Mouse (Mus musculus) cerebral cortex, adult 2 months (tissue): Measurements from ENCODE around the gene Ebf1.

Source experiments
- WGBS: fragments of 180-500 bp; shearing (Covaris S2); methylation state at CpG from one replicate; pipeline ENCODE4 v1.1.7; 2018; 5-methylcytosine and 5-hydroxymethylcytosine counted together

Gene Ebf1

DNA sequence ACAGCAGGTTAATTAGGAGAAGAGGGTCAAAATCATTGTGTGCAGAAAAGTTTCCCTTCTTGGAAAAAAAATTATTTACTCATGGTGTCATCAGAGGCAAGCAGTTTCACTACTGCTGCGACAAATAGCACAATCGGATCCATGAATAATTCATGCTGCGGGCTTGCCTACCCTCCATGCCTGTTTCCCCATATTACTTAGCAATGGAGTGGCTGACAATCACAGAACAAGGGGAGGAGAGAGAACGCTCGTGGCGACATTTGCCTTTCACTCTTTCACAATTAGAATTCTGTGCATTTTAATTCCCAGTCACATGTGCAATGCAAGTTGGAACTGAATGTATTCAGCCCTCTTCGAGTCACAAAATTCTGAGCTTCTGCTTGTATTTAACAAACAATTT is 283.4 kb downstream of the Ebf1 start:
- WGBS, result 47% methylated on average over 7 of the region's 7 CpGs

GRCm38 (mm10) chr11:44901715-44902114 is 284.6 kb downstream of the Ebf1 start:
- 94% methylated on average over 2 of the region's 2 CpGs for WGBS

GRCm38 (mm10) chr11:44902165-44902564 is 285.0 kb downstream of the Ebf1 start:
- 54% methylated on average over 6 of the region's 6 CpGs for WGBS

DNA sequence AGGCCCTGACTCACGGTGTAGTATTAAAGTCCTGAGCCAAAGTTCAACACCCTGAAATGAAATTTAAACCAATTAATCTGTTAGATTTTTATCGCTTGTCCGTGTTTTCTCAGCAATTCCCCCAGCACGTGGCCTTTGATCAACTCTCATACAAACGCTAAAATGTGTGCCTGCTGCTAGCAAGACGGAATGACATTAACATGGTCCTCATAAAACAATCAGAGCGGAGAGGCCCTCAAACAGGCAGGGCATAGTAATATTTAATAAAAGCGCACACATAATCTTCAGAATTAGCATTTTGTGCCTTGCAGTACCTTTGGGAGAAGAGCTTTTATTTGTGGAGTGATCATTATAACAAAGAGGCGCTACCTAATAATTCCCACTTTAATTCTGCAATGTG is 287.0 kb downstream of the Ebf1 start:
- WGBS, result 84% methylated on average over 9 of the region's 9 CpGs

- 53% methylated on average over 5 of the region's 5 CpGs for WGBS
Measured at GRCm38 (mm10) chr11:44906456-44906855, 289.3 kb downstream of the Ebf1 start.

GRCm38 (mm10) chr11:44911765-44912164 is 294.6 kb downstream of the Ebf1 start:
- WGBS, result 75% methylated on average over 1 of the region's 1 CpGs

DNA sequence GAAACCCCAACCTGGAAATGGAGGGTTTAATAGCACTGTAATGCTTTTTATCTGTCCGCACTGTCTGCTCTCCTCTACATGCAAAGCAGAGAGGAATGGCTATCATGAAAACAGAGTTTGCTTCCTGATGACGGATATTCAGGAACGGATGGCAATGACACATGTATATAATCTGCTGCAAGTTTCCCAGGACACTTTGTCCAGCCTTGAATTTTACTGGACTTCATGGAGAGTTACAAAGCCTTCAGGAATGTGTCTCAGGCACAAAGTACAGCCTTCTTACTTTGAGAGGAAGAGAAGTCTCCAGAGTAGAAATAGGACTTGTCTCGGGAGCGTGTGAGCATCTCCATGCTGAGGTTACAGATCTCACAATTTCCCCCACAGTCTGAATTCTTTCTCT is 296.7 kb downstream of the Ebf1 start:
- 90% methylated on average over 5 of the region's 5 CpGs for WGBS

GRCm38 (mm10) chr11:44917059-44917458 is 299.9 kb downstream of the Ebf1 start:
- 81% methylated on average over 8 of the region's 8 CpGs for WGBS

DNA sequence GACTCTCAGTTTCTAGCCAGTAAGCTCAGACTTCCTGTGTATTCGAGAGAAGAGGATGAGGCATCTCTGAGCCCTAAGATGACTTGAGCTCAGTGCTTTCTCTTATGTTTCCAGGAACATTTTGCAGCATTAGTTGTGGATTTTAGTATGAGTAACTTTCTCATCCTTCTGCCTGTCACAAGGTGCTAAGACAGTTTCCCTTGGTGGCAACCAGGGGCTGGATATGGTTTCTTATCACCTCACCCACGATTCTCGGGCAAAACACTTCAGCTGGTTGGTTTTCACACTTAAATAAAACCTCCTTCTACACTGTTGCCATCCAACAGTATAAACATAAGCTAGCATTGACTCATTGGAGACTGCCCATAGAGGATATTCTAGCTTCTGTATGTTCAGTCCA is 306.0 kb downstream of the Ebf1 start:
- WGBS, result 51% methylated on average over 3 of the region's 3 CpGs

- 88% methylated on average over 10 of the region's 10 CpGs for WGBS
Measured at GRCm38 (mm10) chr11:44923868-44924508, 306.9 kb downstream of the Ebf1 start.

DNA sequence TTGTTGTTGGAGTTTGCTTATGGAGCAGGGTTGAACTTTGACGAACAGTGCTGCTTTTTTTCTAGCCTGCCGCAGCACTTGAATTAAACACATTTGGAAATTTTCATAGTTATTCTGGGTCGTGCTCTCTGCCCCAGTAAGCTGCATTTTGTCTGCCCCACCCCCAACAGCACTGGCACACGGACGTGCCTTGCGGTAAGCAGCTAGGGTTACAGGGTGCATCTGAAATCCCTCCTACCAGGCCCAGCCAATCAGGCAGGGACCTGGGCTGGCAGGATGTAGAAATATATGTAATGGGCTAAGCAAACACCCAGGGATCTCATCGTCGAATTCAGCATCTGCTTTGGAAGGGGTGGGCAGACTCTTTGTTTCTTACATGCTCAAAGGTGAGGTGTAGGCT is 307.8 kb downstream of the Ebf1 start:
- 75% methylated on average over 8 of the region's 8 CpGs for WGBS

GRCm38 (mm10) chr11:44925806-44926525 is 308.8 kb downstream of the Ebf1 start:
- 56% methylated on average over 12 of the region's 12 CpGs for WGBS

DNA sequence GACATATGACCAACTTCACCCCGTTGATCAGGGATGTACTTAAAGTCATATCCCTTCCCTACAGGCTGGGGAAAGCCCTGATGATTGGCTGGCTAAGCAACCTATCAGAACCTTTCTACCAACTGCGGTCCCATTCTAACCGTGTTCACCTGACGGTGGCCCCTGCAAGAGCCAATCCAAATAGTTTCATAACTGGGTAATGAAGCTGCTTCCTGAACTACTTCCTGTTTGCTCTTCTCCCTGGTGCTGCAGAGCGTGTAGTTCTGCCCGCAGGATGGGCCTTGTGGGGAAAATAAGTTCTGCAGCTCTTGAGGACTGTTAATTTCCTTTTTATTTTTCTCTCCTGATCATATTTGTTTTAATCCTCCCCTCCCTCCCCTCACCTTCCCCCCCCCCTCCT is 311.3 kb downstream of the Ebf1 start:
- 84% methylated on average over 6 of the region's 6 CpGs for WGBS

- WGBS, result 91% methylated on average over 6 of the region's 6 CpGs
Measured at GRCm38 (mm10) chr11:44932942-44933483, 315.9 kb downstream of the Ebf1 start.

GRCm38 (mm10) chr11:44943781-44944180 is 326.7 kb downstream of the Ebf1 start:
- WGBS, result 58% methylated on average over 4 of the region's 4 CpGs

GRCm38 (mm10) chr11:44944401-44944800 is 327.3 kb downstream of the Ebf1 start:
- 50% methylated on average over 2 of the region's 2 CpGs for WGBS

- WGBS, result 89% methylated on average over 3 of the region's 3 CpGs
Measured at GRCm38 (mm10) chr11:44946618-44947017, 329.5 kb downstream of the Ebf1 start.

DNA sequence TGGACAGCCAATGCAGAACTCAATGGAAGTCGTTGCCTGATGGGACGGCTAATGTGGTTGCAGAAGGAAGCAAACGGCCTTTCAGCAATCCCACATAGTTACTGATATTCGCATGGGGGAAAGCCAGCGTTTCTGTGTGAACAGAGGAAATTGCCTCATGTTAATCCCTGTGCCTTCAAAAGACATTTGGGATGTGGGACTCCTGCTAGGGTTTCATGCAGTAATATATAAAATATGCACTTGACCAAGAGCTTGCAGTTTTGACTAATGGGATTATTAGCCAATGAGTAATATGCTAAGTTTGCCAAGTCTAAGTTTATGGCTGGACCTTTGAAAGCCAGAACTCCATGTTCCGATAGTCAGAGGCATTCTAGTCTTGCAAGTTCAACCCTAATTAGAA is 331.4 kb downstream of the Ebf1 start:
- 84% methylated on average over 6 of the region's 6 CpGs for WGBS

GRCm38 (mm10) chr11:44949140-44949539 is 332.0 kb downstream of the Ebf1 start:
- WGBS, result 77% methylated on average over 3 of the region's 3 CpGs

DNA sequence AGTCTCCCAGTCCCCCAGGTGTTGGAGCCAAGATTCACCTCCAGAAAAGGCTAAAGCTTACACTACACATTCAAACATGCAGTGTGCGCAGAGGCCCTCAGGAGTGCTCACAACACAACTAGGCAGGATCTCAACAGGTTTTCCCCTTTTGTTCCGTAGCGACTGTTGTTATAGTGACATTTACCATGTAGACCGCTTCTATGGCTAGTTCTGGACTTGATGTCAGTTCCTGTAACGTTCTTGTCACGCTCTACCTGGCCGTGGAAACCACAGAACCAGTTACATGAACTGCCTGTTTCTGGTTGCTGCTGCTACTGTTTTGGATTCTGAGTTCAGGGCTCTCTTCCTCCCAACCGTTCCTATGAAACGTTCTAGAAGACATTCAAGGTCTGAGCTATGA is 333.2 kb downstream of the Ebf1 start:
- 93% methylated on average over 9 of the region's 9 CpGs for WGBS

- WGBS, result 86% methylated on average over 4 of the region's 4 CpGs
Measured at GRCm38 (mm10) chr11:44951506-44951905, 334.4 kb downstream of the Ebf1 start.

DNA sequence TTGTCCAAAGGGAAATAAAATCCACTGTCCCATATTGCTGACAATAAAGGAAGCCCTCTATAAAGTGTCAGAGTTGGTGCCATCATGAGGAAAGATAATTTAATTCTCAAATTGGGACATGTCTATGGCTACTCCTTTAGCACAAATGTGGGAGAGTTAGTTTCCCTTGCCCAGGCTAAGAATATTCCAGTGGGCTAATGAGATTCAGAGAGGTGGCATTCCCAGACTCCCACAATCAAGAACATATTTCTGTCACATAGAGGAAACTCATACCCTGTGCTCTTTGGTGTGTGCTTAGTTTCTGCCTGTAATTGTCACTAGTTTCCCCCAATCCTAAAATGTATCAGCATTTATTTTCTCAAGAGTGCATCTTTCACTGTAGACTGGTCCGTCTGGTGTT is 336.2 kb downstream of the Ebf1 start:
- 61% methylated on average over 1 of the region's 1 CpGs for WGBS

DNA sequence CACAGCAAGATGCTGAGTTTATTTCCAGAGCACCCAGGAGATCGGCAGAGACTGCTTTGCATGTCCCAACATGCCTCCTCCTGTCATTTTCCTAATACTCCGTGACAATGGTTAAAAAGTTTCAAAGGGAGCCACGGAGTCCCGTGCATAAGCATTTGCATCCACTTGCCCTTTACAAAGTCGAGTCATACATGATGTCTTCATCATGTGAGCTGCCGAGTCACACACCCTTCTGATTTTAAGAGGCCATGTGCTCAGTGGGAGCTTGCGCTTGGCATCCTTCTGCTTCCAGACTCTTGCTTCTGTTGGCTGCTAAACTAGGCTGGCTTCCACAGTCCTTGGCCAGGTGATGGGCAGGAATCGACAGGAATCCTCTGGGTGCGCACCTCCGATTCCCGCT is 336.7 kb downstream of the Ebf1 start:
- 64% methylated on average over 11 of the region's 11 CpGs for WGBS
